Mouse (Mus musculus) midbrain, embryonic 11.5 days (tissue): Measurements from ENCODE around the gene Pik3ip1. TPM values are rescaled to one million over a fixed set of nuclear protein-coding genes. Genes with fewer than 3 reads are reported as not detected.

Source experiments
- ATAC-seq: fragments of 200-750 bp; cut with Nextera tagmentation; 2 replicates; pipeline ENCODE4 v1.8.0; 2017; ENCODE audit warnings: moderate TSS enrichment, moderate library complexity; ENCODE audit not compliant: low FRiP score
- DNase-seq: peaks from one replicate; pipeline ENCODE4 v3.0.0; 2015; ENCODE audit warnings: low spot score; ENCODE audit errors: missing footprints
- H3K27ac ChIP-seq: fragments of 300-500 bp; sonication (generic); 2 replicates; pipeline ENCODE4 v1.5.1; 2014; ENCODE audit warnings: low read depth, low read length
- H3K27me3 ChIP-seq: fragments of 300-500 bp; sonication (generic); 2 replicates; pipeline ENCODE4 v1.6.1; 2014; ENCODE audit warnings: mild to moderate bottlenecking, low read length, moderate library complexity, mixed read lengths; ENCODE audit not compliant: control insufficient read depth, insufficient read depth
- H3K36me3 ChIP-seq: fragments of 300-500 bp; sonication (generic); 2 replicates; pipeline ENCODE4 v1.6.1; 2014; ENCODE audit warnings: mild to moderate bottlenecking, low read length, moderate library complexity, mixed read lengths; ENCODE audit not compliant: control insufficient read depth, insufficient read depth
- H3K4me1 ChIP-seq: fragments of 300-500 bp; sonication (generic); 2 replicates; pipeline ENCODE4 v1.6.1; 2014; ENCODE audit warnings: low read length; ENCODE audit not compliant: control insufficient read depth, insufficient read depth
- H3K4me2 ChIP-seq: fragments of 300-500 bp; sonication (generic); 2 replicates; pipeline ENCODE4 v1.6.1; 2014; ENCODE audit warnings: mild to moderate bottlenecking, moderate library complexity
- H3K4me3 ChIP-seq: fragments of 300-500 bp; sonication (generic); 2 replicates; pipeline ENCODE4 v1.5.1; 2014; ENCODE audit warnings: low read depth, low read length
- H3K9ac ChIP-seq: fragments of 300-500 bp; sonication (generic); 2 replicates; pipeline ENCODE4 v1.6.1; 2014; ENCODE audit warnings: low read length
- H3K9me3 ChIP-seq: fragments of 300-500 bp; sonication (generic); 2 replicates; pipeline ENCODE4 v1.6.1; 2016; ENCODE audit warnings: low read length; ENCODE audit not compliant: control insufficient read depth
- WGBS: fragments of 180-500 bp; shearing (Covaris S2); extraction: QIAGEN DNeasy Blood & Tissue Kit; methylation state at CpG from one replicate; pipeline ENCODE4 v1.1.7; 2014; 5-methylcytosine and 5-hydroxymethylcytosine counted together
- polyA plus RNA-seq: library from polyadenylated mRNA; unstranded; fragments of >200 nt; fragmentation: Nextera tagmentation; extraction: Ambion mirVana; gene quantifications from 2 replicates; pipeline ENCODE4 v1.2.1, GENCODE M21; 2014

Gene Pik3ip1
- polyA plus RNA-seq: 10.5 and 12.1 TPM in 2 replicates

DNA sequence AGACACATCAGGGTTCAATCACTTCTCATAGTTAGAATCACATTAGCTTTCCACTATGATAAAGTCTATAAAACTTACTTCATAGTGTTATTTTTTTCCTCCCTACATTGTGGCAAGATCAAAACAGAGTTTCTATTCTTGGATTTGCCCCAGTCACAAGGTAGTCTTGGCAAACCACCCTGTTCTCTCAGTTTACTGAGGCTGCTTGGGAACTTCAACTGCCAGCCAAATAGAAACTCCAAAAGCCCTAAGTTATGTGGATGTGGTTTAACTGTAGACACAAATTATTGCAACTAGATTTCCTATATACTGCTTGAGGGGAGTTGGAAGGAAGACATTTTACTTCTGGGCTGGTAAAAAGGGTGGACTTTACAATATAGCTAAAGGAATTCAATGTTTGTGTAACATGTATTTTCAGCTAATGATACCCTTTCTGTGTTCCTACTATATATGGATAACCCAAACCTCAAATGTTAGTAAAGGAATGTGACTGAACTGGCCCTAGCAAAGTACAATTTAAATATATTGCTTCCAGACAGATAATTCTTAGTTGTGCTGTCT lies at the start of gene Pik3ip1:
TSS of gene Pik3ip1 (plus strand) at position 511 of the 561 bp plus-strand sequence.
- Histone ChIP-seq H3K9me3 (no peaks in the 10 kb centered on the region), H3K4me3 (peak within 1 kb of the TSS; percentile 40), H3K36me3 (no peaks in the 10 kb centered on the region), H3K27ac (peak within 1 kb of the TSS; percentile 26; the same call in 1 of the 2 replicates), H3K9ac (peak within 1 kb of the TSS; percentile 63), H3K4me1 (peaks cover 17% of the 10 kb centered on the region), H3K4me2 (peak within 1 kb of the TSS; percentile 95), H3K27me3 (no peaks in the 10 kb centered on the region; the same call in 1 of the 2 replicates)
- DNase-seq (no peak), ATAC-seq (no peak)

DNA sequence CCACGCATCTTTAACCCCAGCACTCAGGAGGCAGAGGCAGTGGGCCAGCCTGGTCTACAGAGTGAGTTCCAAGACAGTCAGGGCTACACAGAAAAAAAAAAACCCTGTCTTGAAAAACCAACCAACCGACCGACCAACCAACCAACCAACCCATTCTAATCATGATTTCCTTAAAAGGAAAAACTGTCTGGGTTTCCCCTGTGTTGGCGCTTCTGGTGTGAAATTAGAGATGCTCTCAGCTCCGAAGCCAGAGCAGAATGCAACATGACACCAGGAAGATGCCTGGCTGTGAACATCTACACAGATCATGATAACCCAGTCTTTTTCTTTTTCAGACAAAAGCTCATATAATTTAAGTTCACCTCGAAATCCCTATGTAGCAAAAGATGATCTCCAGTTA lies 47.3 kb upstream of the Pik3ip1 start:
- Histone ChIP-seq H3K9me3 (peaks cover 4% of the 10 kb centered on the region), H3K27me3 (no peaks in the 10 kb centered on the region), H3K4me1 (peaks cover 3% of the 10 kb centered on the region; the same call in 1 of the 2 replicates), H3K36me3 (no peaks in the 10 kb centered on the region), H3K27ac (no peak overlapping the region), H3K4me2 (no peak overlapping the region), H3K9ac (no peak overlapping the region), H3K4me3 (no peak overlapping the region)
- WGBS: 88% methylated on average over 6 of the region's 6 CpGs
- DNase-seq: no peak
- no peak for ATAC-seq

DNA sequence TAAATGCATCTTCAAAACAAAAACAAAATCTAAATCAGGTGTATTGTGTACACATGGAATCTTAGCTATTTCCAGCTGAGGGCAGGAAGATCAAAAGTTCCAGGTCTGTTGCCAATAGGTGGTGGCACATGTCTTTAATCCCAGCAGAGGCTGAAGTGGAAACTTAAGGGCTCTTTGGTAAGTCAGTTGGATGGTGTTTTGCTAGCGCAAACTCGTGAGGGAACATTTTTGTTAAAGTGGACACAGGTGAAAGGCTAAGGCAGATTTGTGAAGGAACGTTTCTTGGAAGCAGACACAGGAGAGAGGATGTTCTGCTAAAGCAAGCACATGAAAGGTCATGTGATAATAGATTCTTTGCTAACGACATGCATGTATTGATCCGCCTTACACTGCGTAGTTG lies 46.6 kb upstream of the Pik3ip1 start:
- peaks cover 10% of the 10 kb centered on the region for H3K4me1 ChIP-seq
- WGBS: 90% methylated on average over 6 of the region's 6 CpGs
- H3K27ac ChIP-seq: no peak overlapping the region
- H3K9me3 ChIP-seq: peaks cover 4% of the 10 kb centered on the region
- H3K9ac ChIP-seq: no peak overlapping the region
- ATAC-seq: no peak
- H3K27me3 ChIP-seq: no peaks in the 10 kb centered on the region
- H3K36me3 ChIP-seq: no peaks in the 10 kb centered on the region
- H3K4me2 ChIP-seq: no peak overlapping the region
- DNase-seq: peak; percentile 72
- no peak overlapping the region for H3K4me3 ChIP-seq

DNA sequence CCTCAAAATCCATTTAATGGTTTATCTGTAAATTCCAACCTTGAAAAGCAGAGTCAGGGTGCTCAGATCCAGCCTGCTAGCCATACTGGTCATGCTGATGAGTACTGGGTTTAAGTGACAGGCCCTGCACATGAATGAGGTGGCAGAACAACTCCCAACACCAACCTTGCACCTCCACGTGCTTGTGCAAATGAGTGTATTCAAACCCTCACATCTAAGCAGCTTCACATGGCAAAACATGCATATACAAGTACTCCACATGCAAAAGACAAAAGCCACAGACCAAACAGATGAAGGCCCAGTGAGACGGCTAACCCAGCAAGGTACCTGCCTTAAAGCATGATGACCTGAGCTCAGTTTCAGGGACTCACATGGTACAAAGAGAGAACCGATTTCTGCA lies 44.3 kb upstream of the Pik3ip1 start:
- peak; percentile 57 for DNase-seq
- Histone ChIP-seq H3K9me3 (no peaks in the 10 kb centered on the region; the same call in none of the 2 replicates), H3K4me2 (no peak overlapping the region), H3K9ac (no peak overlapping the region), H3K27ac (no peak overlapping the region), H3K36me3 (no peaks in the 10 kb centered on the region), H3K4me1 (peaks cover 10% of the 10 kb centered on the region), H3K4me3 (no peak overlapping the region), H3K27me3 (no peaks in the 10 kb centered on the region)
- ATAC-seq: no peak
- WGBS: 90% methylated on average over 3 of the region's 3 CpGs

DNA sequence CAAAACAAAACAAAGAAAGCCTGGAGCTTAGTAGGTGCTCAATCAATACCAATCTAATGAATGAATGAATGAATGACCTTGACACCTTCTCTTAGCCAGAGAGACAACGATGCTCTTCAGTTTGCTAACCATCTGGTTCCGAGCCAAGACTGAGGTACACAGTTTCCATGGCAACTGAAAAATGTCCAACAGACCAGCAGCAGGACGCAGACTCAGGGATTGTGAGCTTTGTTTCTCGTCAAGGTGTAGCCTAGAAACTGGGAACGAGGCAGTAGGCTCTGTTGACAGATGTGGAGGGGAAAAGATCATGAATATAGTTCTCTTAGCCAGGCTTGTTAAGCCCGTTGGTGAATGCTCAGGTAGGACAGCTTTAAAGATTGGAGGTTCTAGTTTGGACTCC lies 43.1 kb upstream of the Pik3ip1 start:
- H3K4me3 ChIP-seq: no peak overlapping the region

DNA sequence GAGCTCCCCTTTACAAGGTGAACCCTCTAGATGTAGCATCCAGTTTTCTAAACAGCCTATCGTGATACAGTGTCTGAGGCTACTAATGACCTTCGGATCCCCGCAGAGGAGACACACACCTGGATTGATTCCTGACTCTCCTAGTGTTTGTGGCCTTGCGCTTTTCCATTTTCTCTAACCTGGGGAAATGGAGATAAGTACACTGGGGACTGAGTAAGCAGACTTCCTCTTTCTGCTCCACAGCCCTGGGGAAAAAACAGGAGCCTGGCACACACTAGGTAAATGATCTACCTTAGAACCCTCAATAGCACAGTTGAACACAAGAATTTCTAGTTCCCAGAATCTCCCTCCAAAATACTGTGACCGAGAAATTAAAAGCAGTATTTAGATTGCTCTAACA lies 42.3 kb upstream of the Pik3ip1 start:
- no peak for DNase-seq
- no peaks in the 10 kb centered on the region for H3K9me3 ChIP-seq
- peak overlapping the region; percentile 100 for H3K9ac ChIP-seq
- no peak for ATAC-seq
- H3K4me1 ChIP-seq: peaks cover 10% of the 10 kb centered on the region
- no peaks in the 10 kb centered on the region for H3K27me3 ChIP-seq
- 70% methylated on average over 5 of the region's 5 CpGs for WGBS
- no peak overlapping the region; the same call in 1 of the 2 replicates for H3K27ac ChIP-seq
- H3K4me2 ChIP-seq: peak overlapping the region; percentile 100
- peak overlapping the region; percentile 92; the same call in 1 of the 2 replicates for H3K4me3 ChIP-seq
- no peaks in the 10 kb centered on the region for H3K36me3 ChIP-seq

More for the DNA sequence above, 43.1 kb upstream of the Pik3ip1 start:
- peak; percentile 82 for DNase-seq
- no peak for ATAC-seq
- Histone ChIP-seq H3K4me2 (no peak overlapping the region), H3K9ac (no peak overlapping the region), H3K36me3 (no peaks in the 10 kb centered on the region), H3K27ac (no peak overlapping the region), H3K9me3 (no peaks in the 10 kb centered on the region), H3K4me1 (peaks cover 10% of the 10 kb centered on the region), H3K27me3 (no peaks in the 10 kb centered on the region)
- WGBS: 44% methylated on average over 6 of the region's 6 CpGs

DNA sequence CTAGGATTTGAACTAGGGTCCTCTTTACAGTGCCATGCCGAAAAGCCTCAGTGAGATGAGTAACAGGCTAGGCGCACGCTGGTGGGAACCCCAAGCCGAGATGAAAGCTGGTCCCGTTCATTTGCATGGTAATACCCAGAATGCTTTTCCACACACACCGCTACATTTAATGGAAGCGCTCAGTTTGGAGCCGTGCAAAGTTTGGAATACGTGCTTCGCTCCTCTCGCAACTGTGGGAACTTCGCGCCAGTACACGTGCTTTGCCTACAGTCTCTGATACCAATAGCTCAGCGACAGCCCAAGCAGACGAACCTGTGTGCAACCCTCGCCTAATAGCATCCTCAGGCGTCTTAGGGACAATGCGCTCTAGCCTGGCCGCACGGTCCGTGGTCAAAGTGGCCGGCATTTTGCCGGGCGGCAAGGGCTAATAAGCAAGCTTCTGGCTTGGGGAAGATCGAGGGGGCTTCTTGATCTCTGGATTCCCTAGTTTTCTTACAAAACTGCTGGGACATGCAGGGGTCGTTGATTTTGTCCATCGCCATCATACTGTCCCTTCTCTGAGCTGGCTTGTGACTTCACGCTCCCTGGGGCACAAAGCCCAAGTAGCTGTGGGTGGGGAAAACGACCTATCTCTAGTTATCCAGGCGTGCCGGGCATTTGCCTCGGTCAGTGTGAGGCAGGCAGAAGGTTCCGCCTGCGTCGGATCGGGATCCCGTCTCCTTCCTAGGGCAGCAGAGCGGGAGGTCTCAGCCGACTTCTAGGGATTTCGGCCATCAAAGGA lies 41.5 kb upstream of the Pik3ip1 start, which contains the start of gene Patz1:
TSS of gene Patz1 (plus strand) at position 354 of the 781 bp plus-strand sequence.
- H3K27ac ChIP-seq: peak within 1 kb of the TSS; percentile 100
- peaks cover 14% of the 10 kb centered on the region for H3K4me1 ChIP-seq
- no peaks in the 10 kb centered on the region for H3K36me3 ChIP-seq
- H3K9ac ChIP-seq: peak within 1 kb of the TSS; percentile 100
- ATAC-seq (peak; percentile 36), DNase-seq (peak; percentile 98)
- WGBS: under 1% methylated on average over 41 of the region's 41 CpGs
- H3K9me3 ChIP-seq: no peaks in the 10 kb centered on the region
- no peaks in the 10 kb centered on the region for H3K27me3 ChIP-seq
- H3K4me2 ChIP-seq: peak within 1 kb of the TSS; percentile 100
- H3K4me3 ChIP-seq: peak within 1 kb of the TSS; percentile 92

DNA sequence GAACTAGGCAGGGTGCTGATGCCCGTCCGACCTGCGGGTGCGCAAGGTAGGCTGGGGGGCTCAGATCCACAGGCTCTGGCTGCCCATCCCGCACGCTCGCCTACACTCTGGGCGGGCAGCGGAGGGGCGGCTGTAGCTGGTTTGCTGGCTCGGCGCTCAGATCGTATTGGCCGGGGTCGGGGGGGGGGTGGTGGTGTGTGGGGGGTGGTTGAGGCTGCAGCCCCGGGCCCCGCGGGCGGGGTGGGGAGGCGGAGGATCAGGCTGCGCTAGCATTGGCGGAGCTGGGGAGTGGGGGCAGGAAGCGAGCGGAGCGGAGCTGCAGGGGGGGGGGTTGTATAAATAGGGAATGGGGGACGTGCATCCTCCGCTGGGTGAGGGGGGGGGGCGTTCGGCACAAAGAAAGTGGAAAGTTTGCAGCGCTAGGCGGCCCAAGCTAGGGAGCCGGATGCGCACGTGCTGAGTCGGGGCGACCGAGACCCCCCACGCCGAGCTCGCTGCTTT lies 40.8 kb upstream of the Pik3ip1 start:
- ATAC-seq: peak; percentile 78
- H3K27ac ChIP-seq: peak overlapping the region; percentile 100
- peaks cover 3% of the 10 kb centered on the region for H3K36me3 ChIP-seq
- H3K9me3 ChIP-seq: no peaks in the 10 kb centered on the region
- peak overlapping the region; percentile 100 for H3K4me2 ChIP-seq
- DNase-seq: peak; percentile 98
- peak overlapping the region; percentile 100 for H3K9ac ChIP-seq
- peaks cover 20% of the 10 kb centered on the region for H3K4me1 ChIP-seq
- WGBS: under 1% methylated on average over 21 of the region's 40 CpGs
- H3K27me3 ChIP-seq: no peaks in the 10 kb centered on the region
- peak overlapping the region; percentile 92 for H3K4me3 ChIP-seq
